In the genomic region with DNA sequence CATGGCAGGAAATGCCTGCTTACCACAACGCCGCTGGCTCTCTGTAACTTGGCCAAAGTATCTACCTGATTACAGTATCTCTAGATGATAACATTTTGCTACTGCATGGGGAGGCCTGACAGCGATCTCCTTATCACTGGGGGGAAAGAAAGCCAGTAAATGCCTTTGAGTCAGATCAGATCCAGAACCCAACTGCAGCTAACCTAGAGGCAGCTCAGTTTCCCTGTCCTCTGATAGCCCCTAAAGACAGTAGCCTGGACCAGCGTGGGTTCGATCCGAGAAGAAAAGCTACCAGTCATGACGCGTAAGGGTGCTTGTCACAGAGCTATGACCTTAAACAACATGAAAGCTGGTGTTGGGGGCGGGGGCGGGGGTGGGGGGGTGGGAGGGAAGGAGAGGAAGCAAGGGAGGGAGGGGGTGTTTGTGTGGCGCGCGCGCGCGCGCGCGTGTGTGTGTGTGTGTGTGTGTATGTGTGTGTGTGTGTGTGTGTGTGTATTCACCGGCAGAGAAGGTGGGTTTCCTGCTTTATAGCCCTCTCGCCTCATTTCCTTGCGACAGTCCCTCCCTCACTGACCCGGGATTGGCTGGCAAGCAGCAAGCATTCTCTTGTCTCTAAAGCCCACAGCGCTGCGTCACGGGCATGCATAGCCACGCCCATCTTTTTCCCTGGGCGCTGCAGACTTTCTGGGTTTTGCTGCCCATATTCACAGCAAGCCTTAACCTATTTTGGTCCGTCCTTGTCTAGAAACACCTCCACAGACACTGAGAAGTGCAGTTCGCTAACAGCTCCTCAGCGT, we compare ENCODE assay signal across 8 mouse cellular contexts. TPM values are rescaled to one million over a fixed set of nuclear protein-coding genes. Genes with fewer than 3 reads are reported as not detected.
DNase-seq lines count a peak whose midpoint lies in the region; ATAC-seq lines count a peak whose summit lies in the region.

No protein-coding gene starts in this region.

- no peaks in the 10 kb centered on the region for H3K4me1 ChIP-seq in intestine, embryonic 15.5 days (replicated peaks)

- 5% methylated on average over 20 of the region's 31 CpGs for WGBS in intestine, embryonic 15.5 days

- peak; percentile 98 for ATAC-seq in intestine, embryonic 15.5 days
- ATAC-seq in megakaryocyte-erythroid progenitor cell, adult 5-6 weeks (replicated peaks; ENCODE audit: low FRiP score, low TSS enrichment, poor library complexity, severe bottlenecking): peak; percentile 97

- H3K27me3 ChIP-seq in intestine, embryonic 15.5 days (replicated peaks): no peaks in the 10 kb centered on the region

- peak overlapping the region; percentile 48 for H3K9ac ChIP-seq in intestine, embryonic 15.5 days

- peak; percentile 91 for DNase-seq in adrenal gland, adult 2 months
- peak; percentile 79 for DNase-seq in embryo, embryonic 11.5 days (ENCODE audit: low read depth, low spot score)
- peak; percentile 68 to 81 for DNase-seq in gastrocnemius, postnatal 36 days
- DNase-seq in left cerebral cortex, postnatal 14 days (ENCODE audit: low spot score in 2 of 2): peak; percentile 87 to 92
- peak; percentile 78 for DNase-seq in right cerebral cortex, postnatal 4 days
- DNase-seq in yolk sac, embryonic 10.5 days (ENCODE audit: low spot score): peak; percentile 91

- no peaks in the 10 kb centered on the region for H3K9me3 ChIP-seq in intestine, embryonic 15.5 days

- H3K27ac ChIP-seq in intestine, embryonic 15.5 days: peak overlapping the region; percentile 74

- H3K4me2 ChIP-seq in intestine, embryonic 15.5 days (replicated peaks): peak overlapping the region; percentile 68

- peak overlapping the region; percentile 39 for H3K4me3 ChIP-seq in intestine, embryonic 15.5 days (replicated peaks)

- no peaks in the 10 kb centered on the region for H3K36me3 ChIP-seq in intestine, embryonic 15.5 days

- intact Hi-C loops in gastrocnemius, postnatal 36 days (cut with DNase I): no loop called here
- intact Hi-C loops in left cerebral cortex, postnatal 14 days (cut with DNase I): no loop called here

RNA-seq across cellular contexts. Expression of gene Slc11a2, which starts 18.5 kb away (rescaled TPM):
- 100 to 1,000 TPM; 116 to 132 TPM for total RNA-seq in adrenal gland, adult 2 months (2021)
- 55.2 and 65.0 TPM in 2 replicates for polyA plus RNA-seq in adrenal gland, adult 2 months (2012; rRNA removed)
- 10 to 100 TPM; 37.5 to 48.9 TPM for total RNA-seq in gastrocnemius, postnatal 36 days (2021)
- polyA plus RNA-seq in intestine, embryonic 15.5 days (2015; fragmentation: Nextera tagmentation; extraction: Ambion mirVana): 29.8 and 29.9 TPM in 2 replicates
- total RNA-seq in left cerebral cortex, postnatal 14 days (2021): 10 to 100 TPM; 55.7 to 56.8 TPM
- total RNA-seq in megakaryocyte-erythroid progenitor cell, adult 5-6 weeks (2014; fragmentation: Nextera tagmentation): 67.0 and 82.9 TPM in 2 replicates
- total RNA-seq in megakaryocyte-erythroid progenitor cell, adult 5-6 weeks (2017): 29.2 and 32.5 TPM in 2 replicates

RNA-seq across cellular contexts. Expression of gene Gm5475, which starts 21.4 kb away (rescaled TPM):
- total RNA-seq in adrenal gland, adult 2 months (2021): not detected
- polyA plus RNA-seq in adrenal gland, adult 2 months (2012; rRNA removed): 0.06 and 0.19 TPM in 2 replicates
- not detected for total RNA-seq in gastrocnemius, postnatal 36 days (2021)
- polyA plus RNA-seq in intestine, embryonic 15.5 days (2015; fragmentation: Nextera tagmentation; extraction: Ambion mirVana): 0.13 and 0.19 TPM in 2 replicates
- total RNA-seq in left cerebral cortex, postnatal 14 days (2021): under 1 TPM in 1 of 2 experiments, not detected in 1; 0.13 TPM
- total RNA-seq in megakaryocyte-erythroid progenitor cell, adult 5-6 weeks (2014; fragmentation: Nextera tagmentation): not detected in 2 replicates
- not detected in 2 replicates for total RNA-seq in megakaryocyte-erythroid progenitor cell, adult 5-6 weeks (2017)

RNA-seq across cellular contexts. Expression of gene Letmd1, which starts 25.5 kb away (rescaled TPM):
- total RNA-seq in adrenal gland, adult 2 months (2021): 100 to 1,000 TPM; 172 to 181 TPM
- polyA plus RNA-seq in adrenal gland, adult 2 months (2012; rRNA removed): 118 and 132 TPM in 2 replicates
- total RNA-seq in gastrocnemius, postnatal 36 days (2021): 1 to 10 TPM; 8.0 to 9.3 TPM
- 31.2 and 32.9 TPM in 2 replicates for polyA plus RNA-seq in intestine, embryonic 15.5 days (2015; fragmentation: Nextera tagmentation; extraction: Ambion mirVana)
- total RNA-seq in left cerebral cortex, postnatal 14 days (2021): 10 to 100 TPM; 65.8 to 70.5 TPM
- total RNA-seq in megakaryocyte-erythroid progenitor cell, adult 5-6 weeks (2014; fragmentation: Nextera tagmentation): 42.9 and 43.9 TPM in 2 replicates
- 19.5 and 23.3 TPM in 2 replicates for total RNA-seq in megakaryocyte-erythroid progenitor cell, adult 5-6 weeks (2017)

RNA-seq across cellular contexts. Expression of gene Csrnp2, which starts 52.0 kb away (rescaled TPM):
- 1 to 10 TPM; 5.6 to 5.8 TPM for total RNA-seq in adrenal gland, adult 2 months (2021)
- polyA plus RNA-seq in adrenal gland, adult 2 months (2012; rRNA removed): 4.2 and 4.3 TPM in 2 replicates
- 1 to 10 TPM; 2.3 to 2.5 TPM for total RNA-seq in gastrocnemius, postnatal 36 days (2021)
- 7.7 and 8.7 TPM in 2 replicates for polyA plus RNA-seq in intestine, embryonic 15.5 days (2015; fragmentation: Nextera tagmentation; extraction: Ambion mirVana)
- total RNA-seq in left cerebral cortex, postnatal 14 days (2021): 10 to 100 TPM; 39.8 to 40.7 TPM
- total RNA-seq in megakaryocyte-erythroid progenitor cell, adult 5-6 weeks (2014; fragmentation: Nextera tagmentation): 1.7 and 1.9 TPM in 2 replicates
- total RNA-seq in megakaryocyte-erythroid progenitor cell, adult 5-6 weeks (2017): 2.2 and 3.1 TPM in 2 replicates

Comparison
In these comparisons a context has a peak if more than half of its experiments do, and no peak if none do; other contexts are left out.
1. Peak in every context shown above with its lines: DNase-seq, ATAC-seq, H3K4me3 ChIP-seq and H3K27ac ChIP-seq.